34 mouse cellular contexts compared by ENCODE assay signal in the genomic region with DNA sequence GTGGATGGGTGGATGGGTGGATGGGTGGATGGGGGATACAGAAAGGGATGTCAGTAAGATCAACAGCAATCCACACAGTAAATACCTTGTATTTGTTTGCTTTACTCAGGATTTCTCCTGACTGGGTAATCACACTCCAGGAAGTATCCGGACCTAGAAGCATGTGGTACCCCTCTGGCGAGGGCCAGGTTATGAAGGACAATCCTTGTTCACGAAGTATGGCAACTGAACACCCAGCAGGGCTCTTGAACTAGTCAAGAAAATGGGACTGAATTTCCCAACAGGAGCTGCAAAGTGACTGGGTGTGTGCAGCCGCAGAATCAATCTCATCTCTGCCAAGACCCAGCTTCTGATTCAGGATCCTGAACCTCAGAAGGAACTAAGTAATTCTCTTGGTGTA. TPM values are rescaled to one million over a fixed set of nuclear protein-coding genes. Genes with fewer than 3 reads are reported as not detected.
DNase-seq lines count a peak whose midpoint lies in the region; TF ChIP-seq lines count a peak whose summit lies in the region.
"Had no signal": no experiment of that assay in that cellular context is flagged by ENCODE, and none has a peak within 500 bp of the region (broad histone marks: within the 10 kb centered on the region; RNA-seq: fewer than 3 reads in every experiment).

No protein-coding gene starts in this region.

- TF ChIP-seq CTCF in spleen, adult 2 months (IDR thresholded peaks at IDR 0.05; ENCODE audit: extremely low read depth, insufficient read depth, insufficient read length, insufficient replicate concordance), result no peak
- no peak for TF ChIP-seq CTCF in bone marrow, adult 2 months (IDR thresholded peaks at IDR 0.05; ENCODE audit: control insufficient read depth, insufficient read depth, low read length)

- TF ChIP-seq POLR2A in spleen, adult 2 months (IDR thresholded peaks at IDR 0.05; ENCODE audit: low read depth, low read length), result no peak
- TF ChIP-seq POLR2A in bone marrow, adult 2 months (IDR thresholded peaks at IDR 0.05; ENCODE audit: borderline replicate concordance, control insufficient read depth, low read depth, low read length), result no peak

- peaks cover 4% of the 10 kb centered on the region; the same call in 1 of the 2 replicates for H3K36me3 ChIP-seq in spleen, adult 2 months (ENCODE audit: control insufficient read depth, insufficient read depth, low read length)
- H3K36me3 ChIP-seq in hindbrain, embryonic 10.5 days, result no peaks in the 10 kb centered on the region
- H3K36me3 ChIP-seq: embryonic facial prominence, embryonic 10.5 days; embryonic facial prominence, embryonic 13.5 days; forebrain, embryonic 12.5 days; forebrain, embryonic 15.5 days; hindbrain, embryonic 13.5 days had no signal

- peaks cover 11% of the 10 kb centered on the region for H3K4me1 ChIP-seq in spleen, adult 2 months (ENCODE audit: control insufficient read depth, insufficient read depth, insufficient read length)
- no peaks in the 10 kb centered on the region; the same call in 1 of the 2 replicates for H3K4me1 ChIP-seq in bone marrow, adult 2 months (ENCODE audit: control insufficient read depth, insufficient read depth, low read length)
- H3K4me1 ChIP-seq in hindbrain, embryonic 10.5 days (replicated peaks), result no peaks in the 10 kb centered on the region
- H3K4me1 ChIP-seq: embryonic facial prominence, embryonic 10.5 days; embryonic facial prominence, embryonic 13.5 days; forebrain, embryonic 12.5 days; forebrain, embryonic 15.5 days; hindbrain, embryonic 13.5 days had no signal

- peak overlapping the region; percentile 35 for H3K4me3 ChIP-seq in spleen, adult 2 months (ENCODE audit: extremely low read depth, insufficient read depth, insufficient read length)
- no peak overlapping the region for H3K4me3 ChIP-seq in bone marrow, adult 2 months (replicated peaks; ENCODE audit: control insufficient read depth, low read depth, low read length)
- H3K4me3 ChIP-seq in hindbrain, embryonic 10.5 days, result no peak overlapping the region
- H3K4me3 ChIP-seq: embryonic facial prominence, embryonic 10.5 days; embryonic facial prominence, embryonic 13.5 days; erythroblast, embryonic 14.5 days; forebrain, embryonic 12.5 days; forebrain, embryonic 15.5 days; hindbrain, embryonic 13.5 days had no signal

- H3K27ac ChIP-seq in spleen, adult 2 months (ENCODE audit: insufficient read depth, low read length), result peak overlapping the region; percentile 99
- H3K27ac ChIP-seq in bone marrow, adult 2 months (ENCODE audit: control insufficient read depth, insufficient read depth, low read depth, low read length, poor library complexity), result peak overlapping the region; percentile 30; the same call in 1 of the 2 replicates
- no peak overlapping the region for H3K27ac ChIP-seq in hindbrain, embryonic 10.5 days
- H3K27ac ChIP-seq: embryonic facial prominence, embryonic 10.5 days; embryonic facial prominence, embryonic 13.5 days; forebrain, embryonic 12.5 days; forebrain, embryonic 15.5 days; hindbrain, embryonic 13.5 days had no signal

- no peaks in the 10 kb centered on the region for H3K9me3 ChIP-seq in hindbrain, embryonic 10.5 days
- H3K9me3 ChIP-seq: embryonic facial prominence, embryonic 10.5 days; embryonic facial prominence, embryonic 13.5 days; forebrain, embryonic 12.5 days; forebrain, embryonic 15.5 days; hindbrain, embryonic 13.5 days had no signal

- intact Hi-C loops in left cerebral cortex, postnatal 4 days (cut with DNase I), result no loop called here

- no peaks in the 10 kb centered on the region for H3K27me3 ChIP-seq in spleen, adult 2 months (ENCODE audit: control insufficient read depth, insufficient read depth, low read length)
- no peaks in the 10 kb centered on the region for H3K27me3 ChIP-seq in hindbrain, embryonic 10.5 days (ENCODE audit: insufficient read depth, poor library complexity, severe bottlenecking)
- H3K27me3 ChIP-seq: embryonic facial prominence, embryonic 13.5 days; forebrain, embryonic 12.5 days; forebrain, embryonic 15.5 days; hindbrain, embryonic 13.5 days had no signal

- DNase-seq in spleen, adult 2 months (ENCODE audit: low read depth in 1 of 2, low spot score in 2 of 2), result no peak
- no peak for DNase-seq in spleen, postnatal 4 days (ENCODE audit: low spot score in 2 of 2)
- peak; percentile 0 for DNase-seq in ES-CJ7 (ENCODE audit: low read depth, low spot score)
- no peak for DNase-seq in left cerebral cortex, postnatal 4 days
- no peak for DNase-seq in hindbrain, embryonic 10.5 days (ENCODE audit: low spot score)
- DNase-seq: adrenal gland, postnatal 10 days; cerebellum, adult 11-12 months; cerebellum, adult 8-10 months; cerebellum, postnatal 10 days; cerebellum, postnatal 36 days; embryo, embryonic 11 days; gastrocnemius, postnatal 25 days had no signal

- WGBS in spleen, adult 2 months, result 78% methylated on average over 4 of the region's 4 CpGs
- 77% methylated on average over 4 of the region's 4 CpGs for WGBS in bone marrow, adult 2 months
- 86% methylated on average over 4 of the region's 4 CpGs for WGBS in hindbrain, embryonic 10.5 days

RNA-seq across cellular contexts. Expression of gene BC147527, which starts 0.7 kb away (rescaled TPM):
- 3.7 and 4.2 TPM in 2 replicates for polyA plus RNA-seq in spleen, adult 2 months (2012; rRNA removed)
- 4.8 and 24.3 TPM in 2 replicates for polyA plus RNA-seq in bone marrow, adult 2 months (2011; ENCODE audit: insufficient read depth, insufficient read length, low replicate concordance, missing spikeins)
- total RNA-seq in left cerebral cortex, postnatal 4 days (2021), result not detected
- polyA plus RNA-seq in hindbrain, embryonic 10.5 days (2016; fragmentation: Nextera tagmentation; extraction: Ambion mirVana), result 0.12 and 0.14 TPM in 2 replicates
- total RNA-seq: adrenal gland, postnatal 4 days; gastrocnemius, adult 8-10 months; gastrocnemius, postnatal 25 days; heart, adult 8-10 months; heart, postnatal 25 days had no signal
- polyA plus RNA-seq: embryonic facial prominence, embryonic 10.5 days; erythroblast, embryonic 14.5 days; forebrain, embryonic 12.5 days; forebrain, embryonic 15.5 days; heart, embryonic 11.5 days; hindbrain, embryonic 16.5 days had no signal

RNA-seq across cellular contexts. Expression of gene Tcstv3, which starts 15.8 kb away (rescaled TPM):
- polyA plus RNA-seq in spleen, adult 2 months (2012; rRNA removed), result not detected in 2 replicates
- polyA plus RNA-seq in bone marrow, adult 2 months (2011; ENCODE audit: insufficient read depth, insufficient read length, low replicate concordance, missing spikeins), result not detected in 2 replicates
- not detected for total RNA-seq in left cerebral cortex, postnatal 4 days (2021)
- polyA plus RNA-seq in hindbrain, embryonic 10.5 days (2016; fragmentation: Nextera tagmentation; extraction: Ambion mirVana), result not detected in 2 replicates
- total RNA-seq: adrenal gland, adult 18-20 months; adrenal gland, postnatal 10 days; adrenal gland, postnatal 4 days; gastrocnemius, adult 8-10 months; gastrocnemius, postnatal 25 days; heart, adult 8-10 months; heart, postnatal 25 days; hematopoietic stem cell, adult 5-6 weeks had no signal
- polyA plus RNA-seq: brain, embryonic 14.5 days; cortical plate, adult 2 months; embryonic facial prominence, embryonic 10.5 days; embryonic facial prominence, embryonic 13.5 days; erythroblast, embryonic 14.5 days; forebrain, embryonic 12.5 days; forebrain, embryonic 15.5 days; gonadal fat pad, adult 2 months; heart, embryonic 11.5 days; heart, embryonic 14.5 days; heart, postnatal 0 days; hindbrain, embryonic 13.5 days; hindbrain, embryonic 16.5 days; inflammation-experienced regulatory T-cells, adult 6 months; intestine, embryonic 16.5 days had no signal

RNA-seq across cellular contexts. Expression of gene AF067061, which starts 37.9 kb away (rescaled TPM):
- polyA plus RNA-seq in spleen, adult 2 months (2012; rRNA removed), result 0.40 and 0.55 TPM in 2 replicates
- polyA plus RNA-seq in bone marrow, adult 2 months (2011; ENCODE audit: insufficient read depth, insufficient read length, low replicate concordance, missing spikeins), result 1.7 TPM in 1 of 2 replicates, not detected in the other
- not detected for total RNA-seq in left cerebral cortex, postnatal 4 days (2021)
- polyA plus RNA-seq in hindbrain, embryonic 10.5 days (2016; fragmentation: Nextera tagmentation; extraction: Ambion mirVana), result not detected in 2 replicates
- total RNA-seq: adrenal gland, adult 18-20 months; adrenal gland, postnatal 10 days; adrenal gland, postnatal 4 days; gastrocnemius, adult 8-10 months; gastrocnemius, postnatal 25 days; heart, adult 8-10 months; heart, postnatal 25 days; hematopoietic stem cell, adult 5-6 weeks had no signal
- polyA plus RNA-seq: brain, embryonic 14.5 days; cortical plate, adult 2 months; embryonic facial prominence, embryonic 10.5 days; embryonic facial prominence, embryonic 13.5 days; erythroblast, embryonic 14.5 days; forebrain, embryonic 12.5 days; forebrain, embryonic 15.5 days; gonadal fat pad, adult 2 months; heart, embryonic 11.5 days; heart, embryonic 14.5 days; heart, postnatal 0 days; hindbrain, embryonic 13.5 days; hindbrain, embryonic 16.5 days; inflammation-experienced regulatory T-cells, adult 6 months; intestine, embryonic 16.5 days had no signal
